Mouse (Mus musculus): ENCODE measurements around the gene Chic1.

GRCm38 (mm10) chrX:103325900-103326299 lies 30.4 kb upstream of the Chic1 start:
- TF ChIP-seq EP300 (IDR thresholded peaks at IDR 0.05; ENCODE audit: low read depth), result no peak
- no peak for TF ChIP-seq CTCF (IDR thresholded peaks at IDR 0.05; ENCODE audit: low read depth)
